Mouse (Mus musculus): Measurements from ENCODE around the gene Padi1.

- TF ChIP-seq MAFK (IDR thresholded peaks at IDR 0.05; ENCODE audit: insufficient read depth, low read depth, low read length) (no peak), ZNF384 (IDR thresholded peaks at IDR 0.05; ENCODE audit: low read depth, low read length) (no peak), CHD2 (IDR thresholded peaks at IDR 0.05; ENCODE audit: low read depth, low read length) (no peak)
These were observed 11.5 kb upstream of the Padi1 start for GRCm38 (mm10) chr4:140857041-140857440.
